8 mouse cellular contexts compared by ENCODE assay signal in the genomic region with DNA sequence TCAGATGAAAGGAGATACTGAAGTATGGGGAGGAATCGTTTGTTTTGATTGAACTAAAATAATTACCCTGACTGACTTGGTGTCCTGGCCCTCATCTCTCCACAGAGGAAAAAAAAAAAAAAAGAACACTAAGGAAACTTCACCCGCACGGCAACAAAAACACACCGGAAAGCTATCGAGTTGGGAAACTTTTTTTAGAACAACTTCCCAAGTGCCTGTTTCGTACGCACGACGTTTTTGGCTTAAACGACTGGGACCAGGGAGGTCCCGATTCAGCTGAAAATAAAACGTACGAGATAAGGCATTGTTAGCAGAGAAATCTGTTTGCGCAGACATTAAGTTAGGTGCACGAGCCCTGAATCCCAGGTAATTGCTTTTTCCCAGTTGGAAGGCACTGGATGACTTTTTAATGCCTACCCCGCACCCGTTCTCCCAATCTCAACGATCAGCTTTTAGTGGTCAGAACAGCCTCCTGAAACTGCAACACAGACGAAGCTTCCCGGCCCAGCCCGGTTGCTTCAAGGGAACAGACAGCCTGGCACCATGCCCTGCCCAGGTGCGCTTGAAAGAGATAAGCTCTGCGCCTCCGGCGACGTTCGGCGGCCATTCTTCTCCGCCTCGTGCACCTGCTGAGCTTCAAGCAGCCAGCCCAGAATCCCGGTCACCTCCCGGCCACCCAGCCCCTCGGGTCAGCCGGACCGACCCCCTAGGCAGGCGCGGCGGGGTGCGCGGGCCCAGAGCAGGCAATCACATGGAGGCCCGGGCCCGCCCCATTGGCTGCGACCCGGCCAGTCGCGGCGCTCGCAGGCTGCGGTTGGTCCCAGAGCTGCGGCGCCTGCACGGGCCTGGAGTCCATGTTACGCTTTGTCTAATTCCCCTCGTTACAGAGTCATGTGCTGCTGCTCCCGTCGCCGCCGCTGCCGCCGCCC. TPM values are rescaled to one million over a fixed set of nuclear protein-coding genes. Genes with fewer than 3 reads are reported as not detected.
DNase-seq lines count a peak whose midpoint lies in the region; ATAC-seq lines count a peak whose summit lies in the region.

Gene Lrrc8d, plus strand, starts transcription at position 829 of the 929 bp plus-strand sequence.

- peak; percentile 95 for ATAC-seq in hindbrain, embryonic 15.5 days (ENCODE audit: low FRiP score, low read depth)

- no peaks in the 10 kb centered on the region for H3K9me3 ChIP-seq in hindbrain, embryonic 15.5 days

- H3K36me3 ChIP-seq in hindbrain, embryonic 15.5 days, result no peaks in the 10 kb centered on the region

- no peaks in the 10 kb centered on the region for H3K27me3 ChIP-seq in hindbrain, embryonic 15.5 days

- H3K4me3 ChIP-seq in hindbrain, embryonic 15.5 days, result peak within 1 kb of the TSS; percentile 99

- DNase-seq in NIH3T3 (ENCODE audit: low read depth), result peak; percentile 64
- DNase-seq in cerebellum, postnatal 25 days, result peak; percentile 92
- peak; percentile 88 for DNase-seq in frontal cortex, postnatal 36 days (ENCODE audit: low spot score in 2 of 2)
- peak; percentile 81 to 90 for DNase-seq in left cerebral cortex, adult 18-20 months (ENCODE audit: low spot score in 2 of 2)
- DNase-seq in lung, postnatal 4 days, result peak; percentile 91 to 94
- peak; percentile 75 for DNase-seq in retina, postnatal 7 days (ENCODE audit: low read depth, low spot score)
- peak; percentile 77 to 84 for DNase-seq in urinary bladder, adult 18-20 months (ENCODE audit: low spot score in 2 of 2)

- H3K4me2 ChIP-seq in hindbrain, embryonic 15.5 days, result peak within 1 kb of the TSS; percentile 86

- peaks cover 44% of the 10 kb centered on the region for H3K4me1 ChIP-seq in hindbrain, embryonic 15.5 days (replicated peaks)

- peak within 1 kb of the TSS; percentile 100 for H3K9ac ChIP-seq in hindbrain, embryonic 15.5 days

- WGBS in hindbrain, embryonic 15.5 days, result under 1% methylated on average over 59 of the region's 60 CpGs

- peak within 1 kb of the TSS; percentile 97 for H3K27ac ChIP-seq in hindbrain, embryonic 15.5 days (replicated peaks)

RNA-seq across cellular contexts. Expression of gene Lrrc8d, which starts in this region (rescaled TPM):
- polyA plus RNA-seq in hindbrain, embryonic 15.5 days (2015; fragmentation: Nextera tagmentation; extraction: Ambion mirVana), result 29.7 and 35.6 TPM in 2 replicates
- total RNA-seq in left cerebral cortex, adult 18-20 months (2021), result 10 to 100 TPM; 32.7 to 35.0 TPM

Comparison
In these comparisons a context has a peak if more than half of its experiments do, and no peak if none do; other contexts are left out.
1. Peak in every context shown above with its lines: DNase-seq, ATAC-seq, H3K4me3 ChIP-seq and H3K27ac ChIP-seq.